Mouse (Mus musculus): ENCODE data around the gene Sox6.

Sox6 gene

DNA sequence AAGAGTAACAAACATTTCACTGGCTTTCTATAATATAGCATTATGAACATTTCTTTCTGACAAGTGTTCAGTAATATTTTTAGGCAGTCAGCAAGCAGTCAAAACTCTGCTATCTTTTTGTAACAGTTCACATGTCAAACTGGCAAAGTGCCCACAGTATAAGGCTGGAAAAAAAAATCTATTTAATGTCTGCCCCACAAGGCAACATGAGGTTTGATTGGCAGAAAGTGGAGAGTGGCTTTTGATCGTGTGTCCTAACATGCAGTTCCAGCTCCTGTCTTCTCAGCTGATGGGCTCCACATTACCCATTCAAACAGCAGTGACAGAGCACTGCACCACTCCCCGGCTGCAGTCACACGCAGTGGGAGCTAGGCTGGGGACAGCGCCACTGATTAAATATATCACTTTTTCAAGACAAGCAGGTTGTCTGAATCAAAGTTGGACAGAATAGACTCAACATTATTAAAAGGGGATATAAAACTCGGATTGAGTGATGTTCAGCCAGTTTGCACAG, 286.4 kb downstream of the Sox6 start:
- in situ Hi-C loops (cut with MboI): no loop called here

DNA sequence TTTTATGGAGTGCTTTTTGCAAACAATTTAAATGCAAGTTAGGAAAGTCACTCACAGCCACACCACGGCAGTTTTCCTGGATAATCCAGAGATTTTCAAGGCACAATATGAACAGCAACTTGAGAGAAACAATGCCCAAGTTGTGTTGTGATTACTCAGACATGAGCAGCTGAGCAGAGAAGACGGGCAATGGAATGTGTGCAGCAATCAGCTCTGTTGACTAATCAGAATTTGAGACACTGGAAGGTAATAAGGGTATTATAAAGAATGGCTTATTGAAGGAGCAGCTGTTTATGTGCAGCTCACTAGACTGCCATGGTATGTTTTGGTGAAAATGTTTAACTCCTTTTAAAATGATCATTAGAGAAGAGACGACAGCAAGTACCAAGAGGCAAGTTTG, 287.5 kb downstream of the Sox6 start:
- in situ Hi-C loops (cut with MboI): no loop called here

DNA sequence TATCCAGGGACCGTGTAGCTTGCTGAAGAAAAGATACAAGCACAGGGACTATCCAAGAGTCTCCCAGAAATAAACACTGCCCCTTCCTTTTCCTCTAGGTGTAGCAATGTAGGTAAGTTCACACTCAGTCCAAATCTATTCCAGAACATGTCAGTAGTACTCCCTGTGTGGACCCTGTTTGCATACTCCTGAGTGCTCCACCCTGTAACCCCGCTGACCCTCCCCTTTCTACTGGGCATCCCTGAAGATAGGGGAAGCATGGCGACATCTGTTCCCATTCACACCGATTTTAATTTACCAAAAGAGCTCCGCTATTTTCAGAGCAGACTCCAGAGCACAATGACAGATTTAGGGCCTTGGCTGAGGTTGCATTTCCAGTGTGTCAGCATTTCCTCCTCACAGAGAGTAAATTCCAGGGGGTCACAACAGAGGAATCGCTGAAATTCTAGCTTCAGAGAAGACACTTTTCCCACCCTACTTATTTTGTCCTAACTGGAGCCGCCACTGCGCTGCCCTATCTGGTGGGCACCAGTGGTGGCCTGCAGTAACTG, 288.2 kb downstream of the Sox6 start:
- in situ Hi-C loops (cut with MboI): no loop called here

DNA sequence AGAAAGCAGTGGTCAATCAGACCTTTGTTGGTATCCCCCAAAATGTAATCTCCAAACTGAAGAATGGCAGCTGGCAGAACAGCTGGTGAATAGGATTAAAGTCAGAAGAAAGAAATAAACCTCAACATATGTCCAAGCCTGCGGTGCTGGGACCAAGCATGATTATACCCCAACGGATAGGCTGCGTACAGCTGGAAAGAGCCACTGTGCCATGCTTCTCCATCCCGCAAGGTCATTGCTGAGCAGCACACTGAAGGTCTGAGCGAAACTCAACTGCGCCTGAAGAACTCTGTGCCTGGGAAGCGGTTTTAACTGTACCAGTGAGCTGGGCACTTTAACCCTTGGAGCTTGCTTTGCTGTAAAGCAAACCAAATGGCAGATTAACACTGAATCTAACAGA, 291.1 kb downstream of the Sox6 start:
- in situ Hi-C loops (cut with MboI): no loop called here

- in situ Hi-C loops (cut with MboI): no loop called here
Measured at GRCm38 (mm10) chr7:115745672-115746253, 292.8 kb downstream of the Sox6 start.

DNA sequence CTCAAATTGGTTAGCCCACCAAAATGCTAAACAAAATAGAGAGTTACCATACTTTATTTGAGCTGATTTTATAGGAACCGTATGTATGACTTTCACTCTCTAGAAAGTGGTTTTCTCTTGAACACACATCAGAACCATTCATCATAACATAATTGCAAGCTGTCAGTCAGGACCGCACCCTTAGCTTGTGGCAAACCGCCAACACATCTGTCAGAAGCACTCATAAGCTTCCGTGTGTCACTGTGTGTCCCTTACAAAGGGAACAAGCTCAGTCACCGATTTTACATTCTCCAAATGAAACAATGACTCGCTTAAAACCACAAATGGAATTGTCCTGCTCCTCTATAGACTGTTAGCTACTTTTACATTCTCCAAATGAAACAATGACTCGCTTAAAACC, 304.5 kb downstream of the Sox6 start:
- in situ Hi-C loops (cut with MboI): no loop called here

GRCm38 (mm10) chr7:115732824-115733223, 305.8 kb downstream of the Sox6 start:
- in situ Hi-C loops (cut with MboI): no loop called here

- in situ Hi-C loops (cut with MboI): no loop called here
Measured at GRCm38 (mm10) chr7:115726776-115727175, 311.8 kb downstream of the Sox6 start.

- in situ Hi-C loops (cut with MboI): no loop called here
Measured at GRCm38 (mm10) chr7:115724404-115724803, 314.2 kb downstream of the Sox6 start.

GRCm38 (mm10) chr7:115721624-115722540, 316.7 kb downstream of the Sox6 start:
- in situ Hi-C loops (cut with MboI): no loop called here

GRCm38 (mm10) chr7:115719791-115720190, 318.8 kb downstream of the Sox6 start:
- in situ Hi-C loops (cut with MboI): no loop called here

- in situ Hi-C loops (cut with MboI): no loop called here
Measured at GRCm38 (mm10) chr7:115706141-115706540, 332.5 kb downstream of the Sox6 start.

DNA sequence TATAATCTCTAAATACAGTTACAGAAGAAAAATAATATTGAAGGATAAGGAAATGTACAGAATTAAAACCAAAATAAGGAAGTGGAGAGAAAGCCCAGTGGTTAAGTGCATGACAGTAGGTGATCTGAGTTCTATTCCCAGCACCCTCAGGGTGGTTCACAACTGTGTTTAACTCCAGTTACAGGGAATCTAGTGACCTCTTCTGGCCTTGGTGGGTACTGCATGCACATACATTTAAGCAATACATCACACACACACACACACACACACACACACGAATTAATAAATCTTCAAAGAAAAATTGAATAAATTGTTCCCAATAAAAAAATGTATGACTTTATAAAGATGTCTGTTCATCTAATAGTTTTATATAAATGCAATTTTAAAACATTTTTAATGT, 340.5 kb downstream of the Sox6 start:
- in situ Hi-C loops (cut with MboI): no loop called here

DNA sequence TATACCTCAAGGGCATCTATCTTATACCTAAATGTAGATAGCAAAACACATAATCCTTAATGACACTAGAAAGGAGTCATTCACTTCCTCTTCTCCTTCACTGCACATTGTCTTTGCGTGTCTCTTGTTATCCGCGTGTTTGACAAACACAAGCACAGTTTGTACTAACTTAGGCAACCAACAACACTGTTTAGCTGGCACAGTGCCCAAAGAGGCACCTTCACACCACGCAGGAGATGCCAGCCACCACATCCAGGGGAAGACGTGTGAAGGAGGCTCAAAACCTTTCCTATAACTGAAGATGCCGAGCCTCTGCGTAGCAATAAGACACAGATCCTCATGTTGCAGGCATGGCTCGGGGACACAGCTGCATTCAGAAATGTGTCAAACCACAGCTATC, 345.4 kb downstream of the Sox6 start:
- in situ Hi-C loops (cut with MboI): no loop called here

DNA sequence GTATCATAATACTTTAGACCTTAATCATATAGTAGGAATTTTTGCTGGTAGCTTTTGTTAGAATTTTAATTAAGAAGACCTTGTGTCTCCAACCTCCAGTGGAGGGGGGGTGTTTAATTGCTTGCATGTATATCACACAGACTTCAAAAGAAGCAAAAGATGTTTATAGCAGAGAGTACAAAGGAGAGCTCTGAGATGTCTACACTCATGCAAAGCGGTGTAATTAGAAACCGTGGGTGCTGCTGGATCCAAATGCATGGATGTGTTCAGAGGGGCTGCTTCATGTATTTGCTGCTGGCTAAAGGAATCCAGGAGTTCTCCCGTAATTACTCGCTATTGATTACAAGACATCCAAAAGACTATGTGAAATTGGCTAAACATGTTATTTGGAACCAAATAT, 347.5 kb downstream of the Sox6 start:
- in situ Hi-C loops (cut with MboI): no loop called here

GRCm38 (mm10) chr7:115686687-115687086, 351.9 kb downstream of the Sox6 start:
- in situ Hi-C loops (cut with MboI): no loop called here

DNA sequence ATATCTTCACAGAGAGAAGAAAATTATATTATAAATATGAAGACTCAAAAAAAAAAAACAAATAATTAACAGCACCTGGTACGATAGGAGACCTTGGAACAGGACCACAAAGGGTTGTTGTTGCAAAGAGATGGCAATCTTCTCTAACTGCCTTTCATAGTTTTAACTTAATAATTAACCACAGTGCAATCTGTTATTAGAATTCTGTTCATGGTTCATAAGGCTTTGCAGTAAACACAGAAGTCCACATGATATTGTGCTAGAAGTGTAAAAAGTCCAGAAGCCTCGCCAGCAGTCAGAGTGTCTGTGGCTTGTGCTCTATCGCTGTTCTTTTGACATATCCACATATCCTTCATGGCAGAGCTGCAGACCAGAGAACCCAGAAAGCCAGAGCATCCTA, 354.5 kb downstream of the Sox6 start:
- in situ Hi-C loops (cut with MboI): no loop called here

DNA sequence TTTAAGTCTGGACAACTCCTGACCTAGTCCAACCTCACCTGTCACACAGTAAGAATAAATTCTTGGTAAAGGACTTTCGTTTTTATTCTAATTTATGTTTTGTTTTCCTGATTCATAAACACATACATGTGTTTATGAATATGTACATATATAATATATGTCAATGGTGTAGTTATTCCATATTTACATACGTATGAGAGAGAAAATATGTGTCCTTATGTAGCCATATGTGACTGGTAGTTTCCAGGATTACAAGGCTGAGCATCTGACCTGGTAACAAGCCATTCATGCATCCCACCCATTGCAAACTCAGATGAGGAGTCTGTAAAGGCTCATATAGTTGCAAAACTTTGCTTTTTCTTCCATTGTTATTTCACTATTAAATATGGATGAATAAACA, 366.8 kb downstream of the Sox6 start:
- in situ Hi-C loops (cut with MboI): no loop called here

DNA sequence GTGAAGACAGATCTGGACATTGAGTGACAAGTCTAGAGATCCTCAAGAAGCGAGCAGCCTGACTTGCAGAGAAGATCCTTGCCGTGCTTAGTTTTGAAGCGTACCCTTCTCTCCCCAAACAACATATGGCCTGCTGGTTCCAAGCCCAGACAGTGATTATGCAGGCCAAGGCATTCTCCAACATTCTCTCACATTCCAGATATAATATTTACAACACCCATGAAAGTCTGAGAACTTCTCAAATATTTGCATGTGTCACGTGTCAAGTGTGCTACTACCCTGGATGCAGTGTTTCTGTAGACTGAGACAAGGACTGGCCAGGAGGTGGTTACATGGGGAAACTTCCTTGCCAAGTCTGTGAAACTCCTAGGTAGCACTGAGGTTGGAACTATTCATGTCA, 367.3 kb downstream of the Sox6 start:
- in situ Hi-C loops (cut with MboI): no loop called here

DNA sequence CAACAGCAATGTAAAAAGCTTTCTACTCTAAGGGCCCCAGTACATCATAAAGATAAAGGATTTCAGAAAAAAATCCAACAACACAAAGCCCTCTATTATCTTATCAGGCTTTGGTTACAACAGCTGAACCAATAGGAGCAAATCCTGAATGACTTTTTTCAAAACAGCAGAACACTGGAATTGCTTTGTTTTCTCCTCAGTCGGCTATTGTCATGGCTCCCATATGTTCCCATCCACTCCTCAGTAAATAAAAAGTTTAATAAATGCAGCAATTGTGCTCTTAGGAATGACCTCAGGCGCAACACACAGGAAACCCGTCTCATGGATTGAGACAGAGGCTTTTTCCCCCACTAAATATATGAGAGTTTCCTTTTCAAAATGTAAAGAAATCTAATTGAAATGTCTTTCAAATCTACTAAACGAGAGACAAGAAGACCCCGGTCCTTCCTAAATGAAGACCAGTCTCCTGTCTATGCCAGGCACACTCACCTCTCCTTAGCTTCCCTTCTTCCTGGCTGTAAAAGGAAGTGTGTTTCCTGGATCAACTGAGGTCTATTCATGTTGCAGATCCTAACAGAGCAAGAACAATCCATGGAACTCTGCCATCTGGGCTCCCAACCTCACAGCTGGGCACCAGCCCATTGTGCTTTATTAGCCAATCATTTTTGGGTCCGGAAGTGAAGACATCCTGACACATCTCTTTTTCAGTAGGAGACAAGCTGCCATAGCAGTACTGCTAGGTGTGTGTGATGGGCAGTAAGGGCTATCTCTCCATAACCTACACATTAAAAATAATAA, 369.2 kb downstream of the Sox6 start:
- in situ Hi-C loops (cut with MboI): no loop called here

DNA sequence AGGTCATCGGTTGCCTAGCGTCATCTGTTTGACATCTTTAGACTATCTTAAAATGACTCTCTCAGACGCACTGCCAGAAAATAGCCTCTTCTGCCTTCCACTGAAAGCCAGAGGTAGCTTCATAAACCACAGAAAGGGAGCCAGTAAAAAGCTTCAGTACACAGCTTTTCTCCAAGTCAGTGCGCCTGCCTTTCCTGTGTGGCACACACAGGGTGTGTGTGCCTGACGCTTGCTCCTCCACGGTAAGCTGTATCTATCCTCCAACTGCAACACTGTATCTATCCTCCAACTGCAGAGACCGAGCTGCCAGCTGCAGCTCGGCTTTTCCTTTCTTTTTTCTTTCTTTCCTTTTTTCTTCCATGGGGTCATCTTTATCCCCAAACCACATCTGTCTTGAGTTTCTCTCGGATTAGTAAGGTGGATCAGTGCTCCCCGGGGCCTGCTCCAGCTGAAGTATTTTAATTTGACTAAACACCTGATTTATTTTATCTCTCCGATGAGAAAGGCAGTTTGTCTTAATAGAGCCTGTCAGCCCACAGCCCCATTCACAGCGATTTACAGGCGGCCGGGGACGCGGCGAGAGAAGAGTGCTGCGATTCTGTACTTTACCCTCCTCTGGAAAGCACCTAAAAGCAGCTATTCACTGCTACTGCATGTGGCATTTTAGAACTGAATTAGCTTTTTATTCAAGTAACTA, 371.8 kb downstream of the Sox6 start:
- in situ Hi-C loops (cut with MboI): no loop called here

GRCm38 (mm10) chr7:115663399-115663798, 375.2 kb downstream of the Sox6 start:
- in situ Hi-C loops (cut with MboI): no loop called here

Measured in mature B cell (primary cell).